Mouse (Mus musculus): ENCODE results near the gene Arcn1. TPM values are rescaled to one million over a fixed set of nuclear protein-coding genes. Genes with fewer than 3 reads are reported as not detected.

The Arcn1 gene
- polyA plus RNA-seq, 1 experiment from 2014 or later: 198 TPM

- Histone ChIP-seq H3K27me3 (ENCODE audit: control insufficient read depth, insufficient read depth, low read length) (peaks cover 5% of the 10 kb centered on the region), H3K4me1 (replicated peaks; ENCODE audit: control insufficient read depth, insufficient read depth, low read length) (peaks cover 2% of the 10 kb centered on the region; the same call in 1 of the 2 replicates), H3K9ac (ENCODE audit: low read depth, low read length) (no peak overlapping the region), H3K27ac (ENCODE audit: low read depth, low read length) (no peak overlapping the region), H3K4me2 (replicated peaks; ENCODE audit: low read depth, low read length) (no peak overlapping the region), H3K4me3 (ENCODE audit: low read depth, low read length) (no peak overlapping the region), H3K36me3 (ENCODE audit: control insufficient read depth, insufficient read depth, low read length) (0 out of 2 replicates have a peak, but pooled peaks cover 4% of the 10 kb centered on the region), H3K9me3 (ENCODE audit: control insufficient read depth, low read length) (no peaks in the 10 kb centered on the region)
- ATAC-seq (ENCODE audit: low FRiP score) (no peak), DNase-seq (ENCODE audit: low spot score) (no peak)
- 80% methylated on average over 6 of the region's 6 CpGs for WGBS
These were observed 34.0 kb upstream of the Arcn1 start for GRCm38 (mm10) chr9:44801669-44802068.

- H3K4me1 ChIP-seq (replicated peaks; ENCODE audit: control insufficient read depth, insufficient read depth, low read length): peaks cover 2% of the 10 kb centered on the region; the same call in 1 of the 2 replicates
- H3K27me3 ChIP-seq (ENCODE audit: control insufficient read depth, insufficient read depth, low read length): peaks cover 5% of the 10 kb centered on the region
- H3K4me2 ChIP-seq (replicated peaks; ENCODE audit: low read depth, low read length): peak overlapping the region; percentile 93
- peak overlapping the region; percentile 59; the same call in 1 of the 2 replicates for H3K4me3 ChIP-seq (ENCODE audit: low read depth, low read length)
- H3K9ac ChIP-seq (ENCODE audit: low read depth, low read length): peak overlapping the region; percentile 61; the same call in 1 of the 2 replicates
- 46% methylated on average over 9 of the region's 9 CpGs for WGBS
- no peak for ATAC-seq (ENCODE audit: low FRiP score)
- H3K9me3 ChIP-seq (ENCODE audit: control insufficient read depth, low read length): no peaks in the 10 kb centered on the region
- no peak for DNase-seq (ENCODE audit: low spot score)
- 0 out of 2 replicates have a peak, but pooled peaks cover 4% of the 10 kb centered on the region for H3K36me3 ChIP-seq (ENCODE audit: control insufficient read depth, insufficient read depth, low read length)
- no peak overlapping the region for H3K27ac ChIP-seq (ENCODE audit: low read depth, low read length)
These were observed 32.3 kb upstream of the Arcn1 start for GRCm38 (mm10) chr9:44799958-44800324.

GRCm38 (mm10) chr9:44799102-44799957, 31.7 kb upstream of the Arcn1 start, which contains the start of gene Tmem25:
Gene Tmem25, minus strand, starts transcription at chr9:44799307.
- peak within 1 kb of the TSS; percentile 93 for H3K4me2 ChIP-seq (replicated peaks; ENCODE audit: low read depth, low read length)
- H3K36me3 ChIP-seq (ENCODE audit: control insufficient read depth, insufficient read depth, low read length): no peaks in the 10 kb centered on the region
- H3K27me3 ChIP-seq (ENCODE audit: control insufficient read depth, insufficient read depth, low read length): peaks cover 5% of the 10 kb centered on the region
- H3K27ac ChIP-seq (ENCODE audit: low read depth, low read length): peak within 1 kb of the TSS; percentile 56; the same call in 1 of the 2 replicates
- under 1% methylated on average over 72 of the region's 75 CpGs for WGBS
- H3K4me1 ChIP-seq (replicated peaks; ENCODE audit: control insufficient read depth, insufficient read depth, low read length): peaks cover 2% of the 10 kb centered on the region; the same call in 1 of the 2 replicates
- peak within 1 kb of the TSS; percentile 61 for H3K9ac ChIP-seq (ENCODE audit: low read depth, low read length)
- H3K9me3 ChIP-seq (ENCODE audit: control insufficient read depth, low read length): no peaks in the 10 kb centered on the region
- ATAC-seq (ENCODE audit: low FRiP score) (peak; percentile 94), DNase-seq (ENCODE audit: low spot score) (peak; percentile 85)
- peak within 1 kb of the TSS; percentile 59 for H3K4me3 ChIP-seq (ENCODE audit: low read depth, low read length)

GRCm38 (mm10) chr9:44798298-44798697, 30.7 kb upstream of the Arcn1 start:
- no peak overlapping the region for H3K9ac ChIP-seq (ENCODE audit: low read depth, low read length)

GRCm38 (mm10) chr9:44792842-44793241, 25.2 kb upstream of the Arcn1 start:
- WGBS: 74% methylated on average over 9 of the region's 9 CpGs
- Histone ChIP-seq H3K4me2 (replicated peaks; ENCODE audit: low read depth, low read length) (no peak overlapping the region), H3K36me3 (ENCODE audit: control insufficient read depth, insufficient read depth, low read length) (no peaks in the 10 kb centered on the region; the same call in 1 of the 2 replicates), H3K9ac (ENCODE audit: low read depth, low read length) (no peak overlapping the region), H3K4me3 (ENCODE audit: low read depth, low read length) (no peak overlapping the region), H3K27ac (ENCODE audit: low read depth, low read length) (no peak overlapping the region), H3K27me3 (ENCODE audit: control insufficient read depth, insufficient read depth, low read length) (no peaks in the 10 kb centered on the region), H3K4me1 (replicated peaks; ENCODE audit: control insufficient read depth, insufficient read depth, low read length) (no peaks in the 10 kb centered on the region), H3K9me3 (ENCODE audit: control insufficient read depth, low read length) (no peaks in the 10 kb centered on the region)
- ATAC-seq (ENCODE audit: low FRiP score) (no peak), DNase-seq (ENCODE audit: low spot score) (no peak)

More at GRCm38 (mm10) chr9:44798298-44798697, 30.7 kb upstream of the Arcn1 start:
- DNase-seq (ENCODE audit: low spot score) (no peak), ATAC-seq (ENCODE audit: low FRiP score) (no peak)
- Histone ChIP-seq H3K9me3 (ENCODE audit: control insufficient read depth, low read length) (no peaks in the 10 kb centered on the region), H3K4me1 (replicated peaks; ENCODE audit: control insufficient read depth, insufficient read depth, low read length) (peaks cover 2% of the 10 kb centered on the region; the same call in 1 of the 2 replicates), H3K27me3 (ENCODE audit: control insufficient read depth, insufficient read depth, low read length) (peaks cover 5% of the 10 kb centered on the region), H3K36me3 (ENCODE audit: control insufficient read depth, insufficient read depth, low read length) (no peaks in the 10 kb centered on the region), H3K27ac (ENCODE audit: low read depth, low read length) (no peak overlapping the region), H3K4me2 (replicated peaks; ENCODE audit: low read depth, low read length) (peak overlapping the region; percentile 93; the same call in 1 of the 2 replicates), H3K4me3 (ENCODE audit: low read depth, low read length) (peak overlapping the region; percentile 59)
- WGBS: 38% methylated on average over 7 of the region's 7 CpGs

GRCm38 (mm10) chr9:44772750-44773651, 5.4 kb upstream of the Arcn1 start:
- WGBS: under 1% methylated on average over 41 of the region's 41 CpGs
- Histone ChIP-seq H3K27ac (ENCODE audit: low read depth, low read length) (peak overlapping the region; percentile 71), H3K4me1 (replicated peaks; ENCODE audit: control insufficient read depth, insufficient read depth, low read length) (no peaks in the 10 kb centered on the region), H3K4me3 (ENCODE audit: low read depth, low read length) (peak overlapping the region; percentile 75), H3K4me2 (replicated peaks; ENCODE audit: low read depth, low read length) (peak overlapping the region; percentile 74), H3K9me3 (ENCODE audit: control insufficient read depth, low read length) (no peaks in the 10 kb centered on the region), H3K9ac (ENCODE audit: low read depth, low read length) (peak overlapping the region; percentile 76), H3K27me3 (ENCODE audit: control insufficient read depth, insufficient read depth, low read length) (no peaks in the 10 kb centered on the region), H3K36me3 (ENCODE audit: control insufficient read depth, insufficient read depth, low read length) (no peaks in the 10 kb centered on the region)
- ATAC-seq (ENCODE audit: low FRiP score) (peak; percentile 98), DNase-seq (ENCODE audit: low spot score) (peak; percentile 97)

- no peaks in the 10 kb centered on the region for H3K4me1 ChIP-seq (replicated peaks; ENCODE audit: control insufficient read depth, insufficient read depth, low read length)
- H3K27ac ChIP-seq (ENCODE audit: low read depth, low read length): no peak overlapping the region
- no peak overlapping the region for H3K4me2 ChIP-seq (replicated peaks; ENCODE audit: low read depth, low read length)
- no peak overlapping the region for H3K9ac ChIP-seq (ENCODE audit: low read depth, low read length)
- DNase-seq (ENCODE audit: low spot score) (no peak), ATAC-seq (ENCODE audit: low FRiP score) (no peak)
- H3K9me3 ChIP-seq (ENCODE audit: control insufficient read depth, low read length): no peaks in the 10 kb centered on the region
- H3K27me3 ChIP-seq (ENCODE audit: control insufficient read depth, insufficient read depth, low read length): no peaks in the 10 kb centered on the region
- WGBS: 30% methylated on average over 5 of the region's 5 CpGs
- no peak overlapping the region for H3K4me3 ChIP-seq (ENCODE audit: low read depth, low read length)
- no peaks in the 10 kb centered on the region for H3K36me3 ChIP-seq (ENCODE audit: control insufficient read depth, insufficient read depth, low read length)
These were observed 4.7 kb upstream of the Arcn1 start for GRCm38 (mm10) chr9:44772392-44772749.

GRCm38 (mm10) chr9:44771376-44771775, 3.7 kb upstream of the Arcn1 start:
- Histone ChIP-seq H3K4me3 (ENCODE audit: low read depth, low read length) (no peak overlapping the region), H3K36me3 (ENCODE audit: control insufficient read depth, insufficient read depth, low read length) (no peaks in the 10 kb centered on the region), H3K9me3 (ENCODE audit: control insufficient read depth, low read length) (no peaks in the 10 kb centered on the region), H3K4me1 (replicated peaks; ENCODE audit: control insufficient read depth, insufficient read depth, low read length) (no peaks in the 10 kb centered on the region), H3K27ac (ENCODE audit: low read depth, low read length) (no peak overlapping the region), H3K9ac (ENCODE audit: low read depth, low read length) (no peak overlapping the region), H3K4me2 (replicated peaks; ENCODE audit: low read depth, low read length) (no peak overlapping the region), H3K27me3 (ENCODE audit: control insufficient read depth, insufficient read depth, low read length) (no peaks in the 10 kb centered on the region)
- ATAC-seq (ENCODE audit: low FRiP score) (no peak), DNase-seq (ENCODE audit: low spot score) (no peak)
- WGBS: 91% methylated on average over 5 of the region's 5 CpGs
